Mouse (Mus musculus) heart, embryonic 12.5 days (tissue): ENCODE data around the gene Myo1b. TPM values are rescaled to one million over a fixed set of nuclear protein-coding genes. Genes with fewer than 3 reads are reported as not detected.

Experiments used
- ATAC-seq: fragments of 200-750 bp; cut with Nextera tagmentation; 2 replicates; pipeline ENCODE4 v1.8.0; 2017; ENCODE audit warnings: moderate TSS enrichment, moderate library complexity; ENCODE audit not compliant: insufficient number of reproducible peaks, low FRiP score
- H3K27ac ChIP-seq: fragments of 300-500 bp; sonication (generic); 2 replicates; pipeline ENCODE4 v1.5.1; 2016; ENCODE audit warnings: mild to moderate bottlenecking, moderate library complexity; ENCODE audit not compliant: poor library complexity, severe bottlenecking
- H3K27me3 ChIP-seq: fragments of 300-500 bp; sonication (generic); replicated peaks from 2 replicates; pipeline ENCODE4 v1.6.1; 2016; ENCODE audit warnings: mild to moderate bottlenecking, moderate library complexity
- H3K36me3 ChIP-seq: fragments of 300-500 bp; sonication (generic); 2 replicates; pipeline ENCODE4 v1.6.1; 2016; ENCODE audit warnings: mild to moderate bottlenecking, moderate library complexity
- H3K4me1 ChIP-seq: fragments of 300-500 bp; sonication (generic); replicated peaks from 2 replicates; pipeline ENCODE4 v1.6.1; 2016; ENCODE audit warnings: mild to moderate bottlenecking
- H3K4me2 ChIP-seq: fragments of 300-500 bp; sonication (generic); 2 replicates; pipeline ENCODE4 v1.6.1; 2016; ENCODE audit warnings: mild to moderate bottlenecking, moderate library complexity
- H3K4me3 ChIP-seq: fragments of 300-500 bp; sonication (generic); 2 replicates; pipeline ENCODE4 v1.5.1; 2016; ENCODE audit warnings: mild to moderate bottlenecking
- H3K9ac ChIP-seq: fragments of 300-500 bp; sonication (generic); 2 replicates; pipeline ENCODE4 v1.6.1; 2016; ENCODE audit warnings: mild to moderate bottlenecking, moderate library complexity
- H3K9me3 ChIP-seq: fragments of 300-500 bp; sonication (generic); replicated peaks from 2 replicates; pipeline ENCODE4 v1.6.1; 2016; ENCODE audit warnings: mild to moderate bottlenecking, moderate library complexity
- WGBS: fragments of 180-500 bp; shearing (Covaris S2); methylation state at CpG from one replicate; pipeline ENCODE4 v1.1.7; 2016; 5-methylcytosine and 5-hydroxymethylcytosine counted together
- polyA plus RNA-seq: library from polyadenylated mRNA; unstranded; fragments of >200 nt; fragmentation: Nextera tagmentation; extraction: Ambion mirVana; gene quantifications from 2 replicates; pipeline ENCODE4 v1.2.1, GENCODE M21; 2016

The Myo1b gene
- polyA plus RNA-seq, 1 experiment from 2014 or later, result 36.5 TPM

DNA sequence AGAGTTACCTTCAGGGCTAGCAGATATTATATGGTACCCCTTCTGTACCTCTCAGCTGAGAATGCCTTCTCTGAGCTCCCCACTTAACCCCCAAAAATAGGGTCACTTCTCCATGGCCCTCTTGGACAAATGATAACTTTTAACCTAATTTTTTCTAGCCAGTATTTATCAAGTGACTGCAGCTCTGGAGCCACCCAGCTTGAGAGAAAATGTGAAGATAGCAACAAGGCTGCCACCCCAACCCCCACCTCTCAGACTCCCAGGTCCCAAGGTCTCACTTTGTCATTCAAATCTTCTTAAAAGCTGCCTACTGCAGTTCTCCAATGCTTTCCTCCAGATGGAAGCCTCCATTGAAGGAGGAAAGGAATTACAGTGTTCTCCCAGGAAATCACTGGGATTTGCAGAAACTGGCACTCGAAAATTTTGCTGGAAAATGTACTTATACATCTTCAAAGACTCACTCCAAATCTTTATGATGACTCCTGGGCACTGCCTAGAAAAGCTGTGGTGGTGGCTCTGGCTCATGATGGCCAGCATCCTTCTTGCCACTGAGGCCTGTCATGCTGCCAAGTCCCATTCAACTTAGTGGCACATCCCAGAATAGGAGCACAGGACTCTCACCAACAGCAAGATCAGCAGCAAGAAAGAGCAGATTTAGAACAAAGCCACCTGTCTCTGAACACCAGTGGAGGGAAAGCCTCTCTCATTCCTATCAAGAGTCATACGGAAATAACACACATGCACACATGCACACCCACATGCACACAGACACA lies 70.4 kb downstream of the Myo1b start:
- H3K36me3 ChIP-seq, result no peaks in the 10 kb centered on the region
- H3K4me2 ChIP-seq, result no peak overlapping the region
- no peak overlapping the region for H3K9ac ChIP-seq
- H3K9me3 ChIP-seq, result no peaks in the 10 kb centered on the region
- H3K27me3 ChIP-seq, result no peaks in the 10 kb centered on the region
- H3K4me1 ChIP-seq, result peaks cover 13% of the 10 kb centered on the region
- 72% methylated on average over 2 of the region's 2 CpGs for WGBS
- H3K27ac ChIP-seq, result no peak overlapping the region
- no peak for ATAC-seq
- no peak overlapping the region for H3K4me3 ChIP-seq

DNA sequence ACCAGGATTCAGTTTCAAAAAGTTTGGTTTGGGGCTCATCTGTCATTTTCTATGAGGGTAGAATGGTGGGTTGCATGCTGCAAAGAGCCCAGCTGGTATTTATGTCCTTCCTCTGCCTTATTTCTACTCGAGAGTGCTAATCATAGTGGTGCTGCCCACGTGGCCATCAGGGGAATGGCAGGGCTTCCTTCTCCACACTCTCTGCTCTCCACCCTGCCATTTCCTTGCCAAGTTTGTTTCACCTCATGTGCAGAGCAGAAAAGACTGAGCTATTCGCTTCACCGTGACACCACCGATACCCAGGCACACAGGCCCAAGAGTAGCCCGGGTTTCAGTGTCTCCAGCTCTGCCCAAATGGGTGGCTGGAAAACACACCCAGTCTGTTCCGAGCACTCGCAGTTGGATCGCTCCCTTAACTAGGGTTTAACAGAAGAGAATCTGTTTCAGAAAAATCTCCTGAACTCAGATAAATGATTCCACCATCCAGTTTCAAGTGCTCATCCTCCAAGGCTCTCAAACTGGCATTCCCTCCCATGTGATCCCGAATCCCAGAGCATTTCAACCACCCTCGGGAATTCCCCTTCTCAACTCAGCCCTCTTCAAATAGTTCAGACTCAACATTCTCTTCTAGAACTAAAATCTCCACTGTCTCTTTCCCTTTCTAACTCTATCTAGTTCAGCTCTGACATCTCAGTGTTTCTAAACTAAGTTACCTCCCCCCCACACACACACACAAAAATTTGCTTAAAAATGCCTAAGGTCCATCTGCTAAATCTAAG lies 77.8 kb downstream of the Myo1b start:
- H3K27ac ChIP-seq, result peak overlapping the region; percentile 41; the same call in 1 of the 2 replicates
- peak; percentile 63; the same call in 1 of the 2 replicates for ATAC-seq
- H3K4me1 ChIP-seq, result peaks cover 33% of the 10 kb centered on the region
- H3K9me3 ChIP-seq, result no peaks in the 10 kb centered on the region
- H3K4me3 ChIP-seq, result no peak overlapping the region
- H3K27me3 ChIP-seq, result no peaks in the 10 kb centered on the region
- H3K9ac ChIP-seq, result no peak overlapping the region
- no peak overlapping the region for H3K4me2 ChIP-seq
- peaks cover 6% of the 10 kb centered on the region for H3K36me3 ChIP-seq
- 61% methylated on average over 11 of the region's 11 CpGs for WGBS

DNA sequence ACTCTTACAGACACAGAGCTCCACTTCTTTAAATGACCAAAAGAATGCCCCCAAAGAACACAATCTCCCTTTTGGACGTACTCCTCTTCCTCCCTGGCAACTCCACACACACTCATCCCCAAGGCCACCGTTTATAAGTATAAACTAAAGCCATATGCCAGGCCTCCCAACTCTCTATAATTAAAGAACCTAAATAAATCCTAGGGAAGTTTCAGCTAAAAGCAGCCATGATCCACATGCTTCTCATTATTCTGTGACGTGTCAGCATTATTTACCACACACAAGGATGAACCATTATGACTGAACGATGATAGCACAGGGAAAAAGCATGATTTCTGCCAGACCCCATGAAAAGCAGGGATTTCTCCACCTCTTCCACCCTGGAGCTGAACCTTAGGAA lies 78.6 kb downstream of the Myo1b start:
- no peak overlapping the region for H3K4me3 ChIP-seq
- WGBS, result 75% methylated on average over 4 of the region's 4 CpGs
- H3K4me2 ChIP-seq, result no peak overlapping the region
- ATAC-seq, result no peak
- H3K27me3 ChIP-seq, result no peaks in the 10 kb centered on the region
- peaks cover 12% of the 10 kb centered on the region for H3K36me3 ChIP-seq
- no peaks in the 10 kb centered on the region for H3K9me3 ChIP-seq
- H3K27ac ChIP-seq, result no peak overlapping the region
- peaks cover 33% of the 10 kb centered on the region for H3K4me1 ChIP-seq
- H3K9ac ChIP-seq, result no peak overlapping the region

DNA sequence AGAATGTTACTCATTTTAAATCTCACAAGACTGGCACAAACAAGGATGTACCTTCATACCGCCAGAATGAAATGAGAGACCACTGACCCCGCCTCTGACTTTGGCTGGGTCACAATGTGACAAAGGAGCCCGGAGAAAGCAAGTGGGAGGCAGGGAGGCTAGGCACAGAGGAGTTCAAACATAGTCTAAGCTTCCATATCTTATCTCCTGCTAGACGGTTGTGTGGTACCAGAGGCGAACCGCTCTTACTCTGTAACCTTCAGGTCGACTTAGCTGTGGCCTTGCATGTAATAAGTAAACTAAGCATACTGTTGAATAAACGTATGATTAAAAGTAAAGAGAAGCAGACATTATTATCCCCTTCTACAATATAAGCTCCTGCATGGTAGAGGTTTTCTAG lies 80.1 kb downstream of the Myo1b start:
- Histone ChIP-seq H3K4me3 (no peak overlapping the region), H3K36me3 (peaks cover 12% of the 10 kb centered on the region), H3K27ac (no peak overlapping the region), H3K4me2 (no peak overlapping the region), H3K9me3 (no peaks in the 10 kb centered on the region), H3K9ac (no peak overlapping the region), H3K27me3 (no peaks in the 10 kb centered on the region), H3K4me1 (peaks cover 34% of the 10 kb centered on the region)
- no peak for ATAC-seq
- WGBS, result 20% methylated on average over 8 of the region's 8 CpGs

DNA sequence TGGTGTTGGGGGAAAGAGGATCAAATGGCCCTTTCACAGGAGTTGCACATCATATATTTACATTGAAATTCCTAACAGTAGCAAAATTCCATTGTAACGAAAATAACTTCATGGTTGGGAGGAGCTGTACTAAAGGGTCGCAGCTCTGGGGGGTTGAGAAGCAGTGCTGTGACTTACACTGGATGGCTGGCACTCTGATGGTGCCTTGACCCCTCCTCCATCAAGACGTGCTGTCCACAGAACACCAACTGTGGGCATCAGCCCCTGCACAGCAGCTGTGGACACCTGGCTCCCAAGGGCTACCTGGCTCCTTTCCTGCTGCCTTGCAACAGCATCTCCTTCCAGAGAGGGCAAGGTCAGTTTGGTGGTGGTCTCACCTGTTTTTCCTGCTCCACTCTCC lies 81.8 kb downstream of the Myo1b start:
- Histone ChIP-seq H3K9ac (no peak overlapping the region), H3K4me2 (no peak overlapping the region), H3K4me3 (no peak overlapping the region), H3K9me3 (no peaks in the 10 kb centered on the region), H3K36me3 (peaks cover 12% of the 10 kb centered on the region), H3K4me1 (peaks cover 42% of the 10 kb centered on the region), H3K27me3 (no peaks in the 10 kb centered on the region), H3K27ac (no peak overlapping the region)
- ATAC-seq, result no peak
- 73% methylated on average over 3 of the region's 3 CpGs for WGBS

DNA sequence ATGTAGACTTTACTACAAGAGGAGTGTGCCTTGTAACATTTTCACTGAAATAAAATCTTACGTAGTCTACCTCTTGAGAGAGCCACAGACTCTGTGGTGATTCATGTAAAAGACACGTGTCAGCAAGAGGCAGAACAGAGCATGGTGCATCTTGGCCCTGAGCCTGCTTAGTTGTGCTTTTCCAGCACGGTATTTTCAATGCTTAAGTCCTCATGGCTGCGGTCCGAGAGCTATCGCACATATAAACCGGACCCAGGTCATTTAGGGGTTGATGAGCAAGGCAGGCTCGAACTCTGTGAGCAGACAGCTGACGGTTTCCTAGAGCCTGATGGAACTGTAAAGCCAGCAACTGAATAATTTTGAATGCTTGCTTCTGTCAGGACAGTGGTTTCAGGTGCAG lies 86.5 kb downstream of the Myo1b start:
- ATAC-seq, result no peak
- WGBS, result 78% methylated on average over 9 of the region's 9 CpGs
- no peaks in the 10 kb centered on the region for H3K27me3 ChIP-seq
- H3K4me1 ChIP-seq, result peaks cover 12% of the 10 kb centered on the region; the same call in 1 of the 2 replicates
- H3K4me2 ChIP-seq, result no peak overlapping the region
- H3K36me3 ChIP-seq, result peaks cover 12% of the 10 kb centered on the region
- no peak overlapping the region for H3K27ac ChIP-seq
- no peaks in the 10 kb centered on the region for H3K9me3 ChIP-seq
- no peak overlapping the region for H3K9ac ChIP-seq
- no peak overlapping the region for H3K4me3 ChIP-seq

DNA sequence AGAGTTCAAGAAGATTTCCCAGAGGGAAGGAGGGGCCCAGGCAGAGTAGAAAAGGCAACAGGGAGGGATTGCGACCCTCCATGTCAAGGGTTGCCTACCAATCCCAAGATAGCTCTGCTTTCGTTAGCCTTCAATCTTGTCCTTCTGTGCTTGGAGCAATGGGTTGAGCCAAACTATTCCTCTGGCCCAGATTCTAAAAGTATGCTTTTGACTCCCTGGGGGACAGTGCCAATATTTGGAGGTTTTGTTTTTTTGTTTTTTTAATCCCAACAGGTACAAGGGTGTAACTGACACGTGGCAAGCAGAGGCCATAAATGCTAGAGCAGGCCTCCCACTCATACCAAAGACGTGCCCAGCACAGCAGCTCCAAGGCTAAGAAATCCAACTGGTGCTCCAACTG lies 93.3 kb downstream of the Myo1b start:
- 78% methylated on average over 4 of the region's 4 CpGs for WGBS
- Histone ChIP-seq H3K4me1 (peaks cover 5% of the 10 kb centered on the region; the same call in 1 of the 2 replicates), H3K9me3 (no peaks in the 10 kb centered on the region), H3K36me3 (peaks cover 5% of the 10 kb centered on the region; the same call in 1 of the 2 replicates), H3K27me3 (no peaks in the 10 kb centered on the region), H3K4me3 (no peak overlapping the region), H3K27ac (no peak overlapping the region), H3K9ac (no peak overlapping the region), H3K4me2 (no peak overlapping the region)
- ATAC-seq, result no peak

DNA sequence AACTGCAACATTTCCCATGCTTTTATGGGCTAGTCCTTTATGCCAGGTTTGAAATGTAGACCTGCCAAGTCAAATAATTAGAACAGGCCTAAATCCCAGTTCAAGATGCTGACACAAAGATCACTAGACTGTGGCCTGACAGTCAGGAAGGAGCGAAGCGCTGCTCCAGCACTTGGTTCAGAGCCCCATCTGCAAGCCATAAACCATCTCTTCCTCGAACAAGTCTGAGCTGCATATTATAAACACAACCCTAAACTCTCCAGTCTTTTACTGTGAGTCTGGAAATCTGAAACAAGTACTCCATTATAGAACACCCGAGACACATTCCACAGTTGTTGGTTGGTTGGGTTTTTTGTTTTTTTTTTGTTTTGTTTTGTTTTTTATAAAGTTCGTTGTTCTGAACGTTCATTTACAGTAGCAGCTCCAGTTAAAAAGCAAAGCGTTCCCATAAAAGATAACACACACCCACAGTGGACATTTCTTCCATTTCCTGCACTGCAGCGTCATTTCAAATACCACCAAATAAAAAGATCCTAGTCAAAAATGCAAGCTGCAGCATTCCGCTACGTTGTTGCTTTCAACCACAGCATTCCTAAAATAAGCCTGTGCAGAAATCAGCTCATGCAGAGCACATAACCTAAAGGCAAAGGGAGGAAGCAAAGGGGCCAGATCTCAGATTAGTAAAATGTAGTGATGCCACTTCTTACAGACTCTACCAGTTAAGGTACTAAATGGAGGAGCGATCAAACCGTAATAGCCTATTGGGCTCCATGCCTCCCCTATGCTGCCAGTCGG lies 94.0 kb downstream of the Myo1b start:
- H3K27me3 ChIP-seq, result no peaks in the 10 kb centered on the region
- H3K4me1 ChIP-seq, result peaks cover 5% of the 10 kb centered on the region; the same call in 1 of the 2 replicates
- H3K36me3 ChIP-seq, result peaks cover 9% of the 10 kb centered on the region; the same call in 1 of the 2 replicates
- no peaks in the 10 kb centered on the region for H3K9me3 ChIP-seq
- ATAC-seq, result no peak
- WGBS, result 82% methylated on average over 13 of the region's 13 CpGs
- no peak overlapping the region for H3K27ac ChIP-seq
- H3K9ac ChIP-seq, result no peak overlapping the region
- H3K4me2 ChIP-seq, result no peak overlapping the region
- no peak overlapping the region for H3K4me3 ChIP-seq

DNA sequence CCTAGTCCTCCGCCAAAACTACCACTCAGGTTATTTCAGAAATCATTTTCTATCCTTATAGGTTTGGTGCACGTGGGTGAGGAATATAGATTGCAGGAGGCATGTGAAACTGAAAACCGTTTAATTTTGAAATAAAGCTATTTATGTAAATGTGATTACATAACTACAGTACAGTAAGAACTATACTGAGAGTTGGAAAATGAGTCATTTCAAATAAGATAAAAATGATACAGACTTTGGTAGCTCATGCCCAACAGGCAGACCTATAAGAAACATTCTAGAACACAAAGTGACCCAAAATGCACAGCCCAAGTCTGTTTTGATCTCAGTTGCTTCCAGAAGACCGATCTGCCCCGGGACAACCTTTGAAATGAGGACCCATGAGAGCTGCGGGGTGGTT lies 95.4 kb downstream of the Myo1b start:
- Histone ChIP-seq H3K4me2 (no peak overlapping the region), H3K36me3 (peaks cover 12% of the 10 kb centered on the region; the same call in 1 of the 2 replicates), H3K4me3 (no peak overlapping the region), H3K9ac (no peak overlapping the region), H3K27ac (no peak overlapping the region), H3K9me3 (no peaks in the 10 kb centered on the region), H3K4me1 (peaks cover 5% of the 10 kb centered on the region; the same call in 1 of the 2 replicates), H3K27me3 (no peaks in the 10 kb centered on the region)
- no peak for ATAC-seq
- 91% methylated on average over 6 of the region's 6 CpGs for WGBS

DNA sequence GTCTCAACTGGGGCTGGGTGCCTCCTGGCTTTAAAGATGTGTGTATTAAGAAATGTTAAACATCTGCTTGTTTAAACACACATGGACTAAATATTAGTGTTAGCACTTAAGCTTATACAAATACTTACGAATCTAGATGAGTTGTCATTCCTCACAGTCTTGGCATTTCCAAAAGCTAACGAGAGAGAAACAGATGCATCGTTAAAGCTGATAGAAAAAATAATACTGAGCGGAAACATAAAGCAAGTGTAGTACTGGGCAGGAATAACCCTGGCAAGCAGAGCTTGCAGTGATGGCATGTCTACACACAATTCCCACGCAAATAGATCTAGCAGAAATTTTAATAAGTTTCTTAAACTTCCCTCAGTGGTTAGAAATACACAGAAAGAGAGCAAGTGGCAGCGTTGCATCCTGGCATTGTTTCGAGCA lies 95.8 kb downstream of the Myo1b start:
- no peak for ATAC-seq
- H3K4me2 ChIP-seq, result no peak overlapping the region
- H3K36me3 ChIP-seq, result peaks cover 12% of the 10 kb centered on the region; the same call in 1 of the 2 replicates
- no peak overlapping the region for H3K27ac ChIP-seq
- no peak overlapping the region for H3K4me3 ChIP-seq
- H3K27me3 ChIP-seq, result no peaks in the 10 kb centered on the region
- no peaks in the 10 kb centered on the region for H3K9me3 ChIP-seq
- no peak overlapping the region for H3K9ac ChIP-seq
- 79% methylated on average over 7 of the region's 7 CpGs for WGBS
- H3K4me1 ChIP-seq, result peaks cover 5% of the 10 kb centered on the region; the same call in 1 of the 2 replicates

DNA sequence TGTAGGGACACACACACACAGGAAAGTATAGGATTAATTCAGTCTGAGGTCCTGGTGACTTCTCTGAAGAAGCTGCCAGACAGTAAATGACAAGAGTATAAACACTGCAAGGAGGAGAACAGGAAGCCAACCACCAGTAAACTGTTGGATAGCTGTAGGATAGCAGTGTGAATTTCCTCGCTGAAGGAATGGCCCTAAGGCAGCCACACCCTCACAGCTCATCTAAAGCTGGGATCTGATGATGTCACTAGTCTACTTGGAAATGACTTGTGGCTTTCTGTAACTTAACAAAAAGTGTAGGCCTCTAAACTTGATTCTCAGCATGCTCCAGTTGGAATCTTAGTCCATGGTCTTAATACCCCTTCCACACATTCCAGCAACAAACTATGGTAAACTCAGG lies 100.2 kb downstream of the Myo1b start:
- H3K4me1 ChIP-seq, result no peaks in the 10 kb centered on the region
- H3K9ac ChIP-seq, result no peak overlapping the region
- H3K9me3 ChIP-seq, result no peaks in the 10 kb centered on the region
- no peak overlapping the region for H3K4me3 ChIP-seq
- ATAC-seq, result no peak
- no peak overlapping the region for H3K27ac ChIP-seq
- H3K4me2 ChIP-seq, result no peak overlapping the region
- no peaks in the 10 kb centered on the region for H3K27me3 ChIP-seq
- WGBS, result 68% methylated on average over 1 of the region's 1 CpGs
- peaks cover 15% of the 10 kb centered on the region; the same call in 1 of the 2 replicates for H3K36me3 ChIP-seq
